Mouse (Mus musculus) gastrocnemius, adult 2 months (tissue): ENCODE data around the gene Stard13. TPM values are rescaled to one million over a fixed set of nuclear protein-coding genes. Genes with fewer than 3 reads are reported as not detected.

Experiments
- DNase-seq: peaks from one replicate; pipeline ENCODE4 v3.0.0; 2022
- H3K27ac ChIP-seq: fragments of 200-600 bp; 2 replicates; pipeline ENCODE4 v1.8.1; 2022; ENCODE audit warnings: mild to moderate bottlenecking
- H3K4me3 ChIP-seq: fragments of 200-600 bp; 2 replicates; pipeline ENCODE4 v1.8.1; 2022; ENCODE audit warnings: mild to moderate bottlenecking, moderate library complexity
- CTCF ChIP-seq: fragments of 200-600 bp; IDR thresholded peaks from 2 replicates; pipeline ENCODE4 v1.8.1; 2022; ENCODE audit warnings: antibody characterized with exemption, mild to moderate bottlenecking, moderate library complexity
- intact Hi-C: fragments of 180-260 bp; cut with DNase I; formaldehyde crosslinking; loops from one replicate; pipeline ENCODE4 v1.15.1; 2025
- total RNA-seq, 2 experiments: library from RNA; stranded (reverse); gene quantifications; 2 replicates each; pipeline ENCODE4 v1.2.3; 2021

Gene Stard13
- total RNA-seq, 2 experiments from 2014 or later, result 6.7 to 7.4 TPM

DNA sequence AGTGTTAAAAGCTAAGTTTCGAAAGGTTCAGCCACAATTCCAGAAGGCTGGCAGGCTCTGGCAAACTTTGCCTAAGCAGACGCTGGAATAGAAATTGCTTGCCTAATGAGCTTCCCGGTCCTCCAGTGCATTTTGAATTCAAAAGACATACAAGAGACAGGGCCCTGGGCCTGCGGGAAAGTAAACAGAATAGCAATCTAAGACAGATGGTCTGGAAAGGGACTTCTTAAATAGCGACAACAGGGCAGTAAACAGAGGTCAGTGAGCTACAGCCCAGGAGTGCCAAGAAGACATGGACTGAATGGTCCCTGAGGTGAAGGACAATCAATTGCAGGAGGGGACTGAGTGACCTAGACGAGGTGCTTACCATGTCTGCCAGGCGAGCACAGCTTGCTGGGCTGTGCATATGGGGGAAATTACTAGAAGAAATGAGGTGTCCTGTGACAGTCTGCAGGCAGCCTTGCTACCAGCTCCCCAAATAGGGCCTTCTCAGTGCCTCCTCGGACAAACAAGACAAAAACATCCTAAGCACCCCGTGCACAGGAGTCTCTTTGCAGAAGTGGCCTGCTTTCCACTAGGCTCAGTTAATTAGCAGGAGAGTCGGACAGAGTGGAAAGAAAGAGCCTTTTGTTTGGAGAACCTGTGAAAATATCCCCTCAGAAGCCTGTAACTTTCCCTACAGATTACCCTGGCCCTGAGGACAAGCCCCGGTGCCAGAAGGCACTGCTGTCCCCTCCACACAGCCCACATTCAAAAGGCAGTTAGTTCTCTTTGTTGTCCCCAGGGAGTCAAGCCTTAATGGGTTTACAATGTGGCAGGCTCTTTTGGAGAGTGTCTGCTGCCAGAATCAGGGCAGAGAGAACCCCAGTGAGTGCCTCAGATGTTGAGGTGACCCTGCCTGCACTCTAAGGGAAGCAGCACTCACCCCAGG lies 90.7 kb downstream of the Stard13 start:
- intact Hi-C loops, result loop anchor here (5.0 kb wide), 3 partner anchors 44 to 466 kb away; no protein-coding TSS in a partner anchor
- Histone ChIP-seq H3K27ac (peak overlapping the region; percentile 83), H3K4me3 (peak overlapping the region; percentile 52)
- peak; percentile 53 for DNase-seq
- TF ChIP-seq CTCF, result no peak

DNA sequence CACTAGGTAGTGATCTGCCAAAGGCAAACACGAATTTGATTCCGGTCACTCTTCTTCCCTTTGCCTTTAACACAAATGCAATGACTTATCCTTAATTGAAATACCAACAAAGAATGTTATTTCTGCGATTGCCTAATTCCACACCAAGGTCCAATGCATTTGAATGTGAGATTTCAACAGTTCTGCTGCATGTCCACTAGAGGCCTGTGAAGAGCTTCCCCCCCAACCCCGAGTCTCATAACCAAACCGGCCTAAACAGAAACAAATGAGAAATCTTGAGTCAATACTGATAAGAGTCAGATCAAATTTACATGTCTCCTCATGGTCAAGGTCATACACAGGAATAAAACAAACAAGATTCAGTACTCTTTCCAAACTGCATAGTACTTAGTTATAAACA lies 91.4 kb downstream of the Stard13 start:
- H3K4me3 ChIP-seq, result peak overlapping the region; percentile 52
- H3K27ac ChIP-seq, result peak overlapping the region; percentile 83
- TF ChIP-seq CTCF, result peak; percentile 80
- peak; percentile 45 for DNase-seq
- intact Hi-C loops, result loop anchor here (5.0 kb wide), 3 partner anchors 45 to 465 kb away; no protein-coding TSS in a partner anchor

DNA sequence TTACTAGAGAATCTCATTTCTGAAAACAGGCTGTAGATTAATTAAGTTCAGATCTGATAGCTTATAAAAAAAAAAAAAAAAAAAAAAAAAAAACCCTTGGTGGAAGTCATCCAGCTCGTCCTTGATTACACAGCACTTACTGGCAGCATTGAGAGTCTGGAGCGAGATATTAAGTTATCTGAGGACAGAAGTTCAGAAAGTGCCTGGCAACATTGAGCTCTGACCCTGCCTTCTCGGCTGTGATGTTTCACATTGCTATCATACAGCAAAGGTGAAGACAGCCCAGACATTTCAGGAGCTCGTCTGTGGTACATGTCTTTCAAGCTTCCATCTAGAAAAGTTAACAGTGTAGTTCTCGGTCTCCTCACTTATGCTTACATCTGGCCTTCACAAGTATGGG lies 95.7 kb downstream of the Stard13 start:
- H3K4me3 ChIP-seq, result no peak overlapping the region
- intact Hi-C loops, result loop anchor here (10.0 kb wide), 1 partner anchor 223 kb away; no protein-coding TSS in a partner anchor
- DNase-seq, result peak; percentile 22
- H3K27ac ChIP-seq, result peak overlapping the region; percentile 46
- TF ChIP-seq CTCF, result no peak

DNA sequence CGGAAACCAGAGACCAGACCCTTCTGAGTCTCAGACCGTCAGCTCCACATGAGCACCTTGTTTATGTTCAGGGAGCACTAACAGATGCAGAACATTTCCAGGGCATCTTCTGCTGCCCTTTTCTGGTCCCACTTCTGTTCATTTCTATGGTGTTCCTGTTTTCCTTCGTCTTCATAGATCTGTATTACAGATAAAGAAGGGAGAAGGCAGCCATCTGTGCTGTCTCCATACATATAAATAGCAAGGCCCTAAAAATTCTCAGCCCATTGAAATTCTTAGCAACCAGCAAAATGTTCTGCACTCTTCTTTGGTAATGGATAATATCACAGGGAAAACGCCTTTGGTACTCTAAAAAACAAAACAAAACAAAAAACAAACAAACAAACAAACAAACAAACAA lies 96.3 kb downstream of the Stard13 start:
- Histone ChIP-seq H3K4me3 (no peak overlapping the region), H3K27ac (peak overlapping the region; percentile 31; the same call in 1 of the 2 replicates)
- no peak for DNase-seq
- intact Hi-C loops, result loop anchor here (10.0 kb wide), 1 partner anchor 223 kb away; no protein-coding TSS in a partner anchor
- no peak for TF ChIP-seq CTCF

DNA sequence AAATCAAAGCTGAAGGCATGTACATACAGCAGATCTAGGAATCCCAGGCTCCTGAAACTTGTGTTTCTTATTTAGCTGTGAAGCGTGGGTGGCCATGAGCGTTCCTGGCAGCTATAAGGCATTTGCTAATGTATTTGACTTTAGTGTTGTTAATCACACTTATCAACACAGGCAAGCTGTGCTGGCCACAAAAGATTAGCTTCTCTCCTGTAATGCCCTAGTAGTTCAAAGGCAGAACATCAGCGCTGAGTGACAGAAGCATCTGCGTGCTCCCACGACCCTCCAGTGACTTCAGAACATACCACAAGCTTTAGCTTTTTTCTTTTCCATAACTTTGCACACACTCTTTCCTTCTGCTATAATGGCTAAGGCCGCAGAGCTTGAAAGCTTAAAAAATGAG lies 97.7 kb downstream of the Stard13 start:
- intact Hi-C loops, result loop anchor here (10.0 kb wide), 1 partner anchor 221 kb away; no protein-coding TSS in a partner anchor
- H3K4me3 ChIP-seq, result no peak overlapping the region
- peak overlapping the region; percentile 25; the same call in 1 of the 2 replicates for H3K27ac ChIP-seq
- no peak for DNase-seq
- no peak for TF ChIP-seq CTCF

DNA sequence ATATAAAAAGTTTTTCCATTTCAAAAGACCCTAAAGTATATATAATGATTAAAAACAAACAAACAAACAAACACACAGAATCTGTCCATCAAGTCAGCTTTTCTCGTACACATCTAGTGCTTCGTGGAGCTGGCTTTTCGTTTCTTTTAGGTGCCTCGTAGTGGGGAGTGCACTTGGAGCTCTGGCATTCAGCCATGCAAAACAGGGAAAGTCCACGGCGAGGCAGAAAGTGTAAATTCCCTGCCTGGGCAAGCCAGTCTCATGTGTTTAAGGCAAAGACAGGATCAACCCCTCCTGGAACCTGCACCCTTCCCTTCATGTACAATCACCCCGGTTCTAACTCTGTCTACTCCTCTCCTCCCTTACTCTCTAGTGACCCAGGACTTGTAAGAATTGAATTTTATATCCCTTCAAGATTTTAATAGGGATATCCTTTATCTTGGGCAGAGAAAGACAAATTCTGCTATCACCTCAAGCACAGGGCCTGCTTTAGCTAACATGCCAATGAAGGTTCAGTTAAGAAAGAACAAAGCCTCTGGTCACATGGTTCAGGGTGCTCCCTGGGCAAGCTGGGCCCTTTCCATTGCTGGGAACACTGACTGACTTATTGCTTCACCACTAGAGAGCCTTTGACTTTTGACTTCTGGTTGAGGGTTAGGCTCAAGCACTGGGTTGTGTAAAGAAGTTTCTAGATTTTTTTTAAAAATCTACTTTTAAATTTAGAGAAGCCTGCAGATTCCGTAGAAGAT lies 98.4 kb downstream of the Stard13 start:
- Histone ChIP-seq H3K27ac (peak overlapping the region; percentile 20; the same call in 1 of the 2 replicates), H3K4me3 (no peak overlapping the region)
- intact Hi-C loops, result loop anchor here (10.0 kb wide), 1 partner anchor 220 kb away; no protein-coding TSS in a partner anchor
- no peak for DNase-seq
- no peak for TF ChIP-seq CTCF

DNA sequence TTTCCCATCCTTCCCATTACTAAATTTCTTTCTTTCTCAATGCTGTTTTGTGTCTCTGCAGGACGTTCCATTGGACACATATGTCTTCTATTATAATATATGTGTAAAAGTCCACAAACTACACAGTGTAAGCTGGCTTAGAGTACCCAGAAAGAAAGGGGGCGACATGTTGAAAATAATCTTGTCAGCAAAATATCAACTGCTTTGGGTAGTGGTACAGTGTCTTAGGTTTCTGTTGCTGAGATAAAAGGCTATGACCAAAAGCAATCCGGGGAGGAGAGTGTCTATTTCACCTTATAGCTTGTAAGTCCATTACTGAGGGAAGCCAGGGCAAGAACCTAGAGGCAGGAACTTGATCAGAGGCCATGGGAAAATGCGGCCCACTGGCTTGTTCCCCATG lies 99.4 kb downstream of the Stard13 start:
- no peak for TF ChIP-seq CTCF
- no peak overlapping the region for H3K27ac ChIP-seq
- no peak overlapping the region for H3K4me3 ChIP-seq
- intact Hi-C loops, result loop anchor here (10.0 kb wide), 1 partner anchor 219 kb away; no protein-coding TSS in a partner anchor
- no peak for DNase-seq

DNA sequence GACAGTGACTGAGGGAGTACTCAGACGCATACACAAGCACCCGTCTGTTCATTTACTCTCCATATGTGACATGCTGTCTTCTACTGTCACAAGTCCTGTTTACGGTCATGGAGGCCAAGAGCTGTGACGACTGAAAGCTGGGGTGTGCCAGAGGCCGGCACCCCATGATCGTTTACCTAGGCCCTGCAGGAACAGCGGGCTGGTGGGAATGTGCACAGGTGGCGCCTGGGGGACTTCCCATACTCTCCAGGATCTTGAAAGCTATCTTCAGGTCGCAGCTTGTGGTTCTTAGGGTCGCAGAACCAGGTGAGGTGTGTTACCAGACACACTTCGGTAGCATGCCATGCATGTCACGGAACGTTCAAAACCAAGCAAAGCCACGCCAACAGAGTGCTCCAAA lies 99.9 kb downstream of the Stard13 start:
- Histone ChIP-seq H3K4me3 (no peak overlapping the region), H3K27ac (no peak overlapping the region)
- TF ChIP-seq CTCF, result no peak
- intact Hi-C loops, result loop anchor here (10.0 kb wide), 1 partner anchor 219 kb away; no protein-coding TSS in a partner anchor
- DNase-seq, result no peak

DNA sequence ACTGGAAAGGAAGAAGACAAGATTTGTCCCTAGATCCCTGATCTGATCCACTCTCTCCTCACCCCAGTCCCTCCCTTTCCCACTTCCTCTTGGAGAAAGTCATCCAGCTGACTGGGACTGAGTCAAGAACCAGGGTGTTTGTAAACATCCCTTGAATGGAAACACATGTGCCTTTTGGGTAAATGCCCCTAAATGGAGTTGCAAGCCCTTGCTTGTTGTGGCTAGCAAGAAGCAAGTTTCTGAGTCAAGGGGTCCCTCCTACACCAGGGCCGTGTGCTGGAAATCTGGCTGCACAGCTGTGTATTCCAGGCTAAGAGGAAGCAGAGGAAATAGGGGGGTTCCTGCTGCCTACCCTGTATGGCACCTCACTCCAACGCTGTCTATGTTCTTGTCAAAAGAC lies 103.9 kb downstream of the Stard13 start:
- no peak for TF ChIP-seq CTCF
- Histone ChIP-seq H3K4me3 (no peak overlapping the region), H3K27ac (peak overlapping the region; percentile 75)
- peak; percentile 45 for DNase-seq
- intact Hi-C loops, result loop anchor here (5.0 to 10.0 kb wide), 2 partner anchors 72 to 215 kb away; no protein-coding TSS in a partner anchor

DNA sequence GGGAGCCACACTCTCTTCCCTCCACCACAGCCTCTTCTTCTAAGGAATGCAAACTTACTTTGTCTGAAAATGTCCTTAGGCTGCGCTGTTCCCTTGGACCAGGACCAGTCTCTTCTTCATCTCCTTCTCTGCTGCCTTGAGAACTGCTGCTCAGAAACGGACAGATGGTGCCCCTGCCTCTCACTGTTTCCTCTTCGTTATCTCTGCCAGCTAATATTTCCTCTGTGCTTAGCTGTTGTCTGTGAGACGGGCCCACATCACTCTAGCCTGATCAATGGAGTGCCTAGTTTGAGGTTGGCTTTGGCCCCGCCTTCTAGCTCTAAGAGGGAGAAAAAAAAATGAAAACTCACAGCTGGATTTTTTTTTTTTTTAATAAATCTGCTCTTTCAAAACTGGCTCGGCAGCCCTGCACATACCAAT lies 106.3 kb downstream of the Stard13 start:
- TF ChIP-seq CTCF, result no peak
- peak overlapping the region; percentile 75 for H3K4me3 ChIP-seq
- peak overlapping the region; percentile 86 for H3K27ac ChIP-seq
- intact Hi-C loops, result loop anchor here (5.0 kb wide), 1 partner anchor 70 kb away; no protein-coding TSS in a partner anchor
- DNase-seq, result peak; percentile 36

DNA sequence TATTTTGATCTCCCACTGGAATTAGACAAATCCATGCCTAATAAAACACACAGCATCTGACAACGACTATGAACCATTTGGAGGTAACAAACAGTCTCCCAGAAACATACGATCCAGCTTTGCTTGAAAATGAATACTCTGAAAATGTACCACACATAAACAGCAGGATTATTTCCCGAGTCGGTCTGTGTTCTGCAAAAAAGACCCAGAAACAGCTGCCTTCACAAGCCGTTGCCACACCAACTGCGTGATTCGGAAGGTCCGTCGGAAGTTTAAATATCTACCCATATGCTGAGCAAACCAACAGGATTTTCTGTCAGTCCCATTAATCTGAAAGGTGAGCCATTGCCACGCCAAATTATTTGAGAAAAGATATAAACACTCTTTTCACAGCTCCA lies 107.0 kb downstream of the Stard13 start:
- TF ChIP-seq CTCF, result no peak
- intact Hi-C loops, result loop anchor here (5.0 kb wide), 1 partner anchor 69 kb away; no protein-coding TSS in a partner anchor
- Histone ChIP-seq H3K4me3 (peak overlapping the region; percentile 75), H3K27ac (peak overlapping the region; percentile 86)
- DNase-seq, result no peak

DNA sequence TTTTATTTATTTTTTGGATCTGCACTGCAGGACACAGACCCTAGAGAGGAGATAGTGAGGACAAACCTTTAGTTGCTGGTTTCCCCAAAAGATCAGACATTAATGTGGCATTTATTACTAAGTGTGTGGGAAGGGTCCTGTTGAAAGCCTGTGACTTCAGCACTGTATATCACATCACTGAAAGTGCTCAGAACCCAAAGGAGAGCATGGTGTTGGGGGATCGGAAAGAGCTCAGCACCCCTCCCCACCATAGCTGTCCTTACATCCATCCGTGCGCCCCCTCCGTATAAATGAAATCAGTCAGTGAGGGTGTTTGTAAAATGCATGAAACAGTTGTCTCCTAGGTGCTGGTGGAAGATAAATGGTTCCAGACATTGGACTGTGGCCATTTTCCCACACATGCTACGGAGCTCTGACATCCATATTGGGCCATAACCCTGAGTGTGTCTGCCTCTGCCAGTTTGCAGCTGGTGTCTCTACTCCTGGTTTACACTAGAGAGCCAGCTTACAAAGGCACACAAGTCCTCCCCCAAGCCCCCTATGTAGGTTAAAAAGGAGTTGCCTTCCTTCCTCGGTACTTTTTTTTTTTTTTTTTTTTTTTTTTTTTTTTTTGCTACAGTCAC lies 107.5 kb downstream of the Stard13 start:
- peak; percentile 48 for DNase-seq
- no peak for TF ChIP-seq CTCF
- Histone ChIP-seq H3K27ac (peak overlapping the region; percentile 86), H3K4me3 (peak overlapping the region; percentile 75)
- intact Hi-C loops, result loop anchor here (5.0 kb wide), 1 partner anchor 69 kb away; no protein-coding TSS in a partner anchor
